Mouse (Mus musculus): ENCODE data around the gene Foxp4.

- TF ChIP-seq TAL1 (IDR thresholded peaks at IDR 0.05; ENCODE audit: low read length) (no peak), GATA1 (IDR thresholded peaks at IDR 0.05; ENCODE audit: low read length) (no peak)
Observed at GRCm38 (mm10) chr17:47921136-47921665, 3.2 kb downstream of the Foxp4 start.

All from erythroblast, embryonic 14.5 days (primary cell).